Mouse (Mus musculus): ENCODE measurements around the gene Tmem163.

- TF ChIP-seq POLR2A (IDR thresholded peaks at IDR 0.05; ENCODE audit: extremely low read depth, insufficient read depth, low read length) (no peak), CTCF (IDR thresholded peaks at IDR 0.05; ENCODE audit: low read depth, low read length) (no peak)
Observed at GRCm38 (mm10) chr1:127467238-127467637, 212.1 kb downstream of the Tmem163 start.
